Mouse (Mus musculus) layer of hippocampus, adult 8-10 months (tissue): Measurements from ENCODE around the gene Tbc1d2b. TPM values are rescaled to one million over a fixed set of nuclear protein-coding genes. Genes with fewer than 3 reads are reported as not detected.
A peak's percentile ranks its signal among the peaks of the same experiment; 100 is the strongest.

ENCODE experiments used
- DNase-seq, 2 experiments: peaks; one replicate each; pipeline ENCODE4 v3.0.0; 2022; ENCODE audit warnings: low spot score in 2 of 2
- total RNA-seq, 4 experiments: library from RNA; stranded (reverse); gene quantifications; 2 replicates each; pipeline ENCODE4 v1.2.4; 2022

Tbc1d2b gene
- total RNA-seq, 4 experiments from 2014 or later: 10.6 to 16.8 (median 14.6) TPM

- peak in 1 of 2 experiments; percentile 1 for DNase-seq
Observed at GRCm38 (mm10) chr9:90265322-90266039, 5.1 kb downstream of the Tbc1d2b start.

- no peak for DNase-seq
Observed at GRCm38 (mm10) chr9:90263340-90263679, 7.3 kb downstream of the Tbc1d2b start.

- no peak for DNase-seq
Observed at GRCm38 (mm10) chr9:90262591-90263339, 7.8 kb downstream of the Tbc1d2b start.

- DNase-seq: no peak
Observed at GRCm38 (mm10) chr9:90262063-90262462, 8.5 kb downstream of the Tbc1d2b start.

GRCm38 (mm10) chr9:90260600-90261375 is 9.8 kb downstream of the Tbc1d2b start:
- DNase-seq: no peak

- DNase-seq: no peak
Observed at GRCm38 (mm10) chr9:90260079-90260478, 10.5 kb downstream of the Tbc1d2b start.

- DNase-seq: no peak
Observed at GRCm38 (mm10) chr9:90259400-90259950, 11.1 kb downstream of the Tbc1d2b start.

GRCm38 (mm10) chr9:90257754-90258531 is 12.7 kb downstream of the Tbc1d2b start:
- no peak for DNase-seq

GRCm38 (mm10) chr9:90257220-90257619 is 13.4 kb downstream of the Tbc1d2b start:
- no peak for DNase-seq

GRCm38 (mm10) chr9:90255844-90256405 is 14.7 kb downstream of the Tbc1d2b start:
- no peak for DNase-seq

- no peak for DNase-seq
Observed at GRCm38 (mm10) chr9:90253181-90253580, 17.4 kb downstream of the Tbc1d2b start.

- DNase-seq: no peak
Observed at GRCm38 (mm10) chr9:90250964-90251750, 19.4 kb downstream of the Tbc1d2b start.

- DNase-seq: no peak
Observed at GRCm38 (mm10) chr9:90250141-90250775, 20.3 kb downstream of the Tbc1d2b start.

- DNase-seq: no peak
Observed at GRCm38 (mm10) chr9:90249036-90249435, 21.6 kb downstream of the Tbc1d2b start.

GRCm38 (mm10) chr9:90248326-90248725 is 22.3 kb downstream of the Tbc1d2b start:
- DNase-seq: no peak

GRCm38 (mm10) chr9:90247316-90247715 is 23.3 kb downstream of the Tbc1d2b start:
- DNase-seq: no peak

GRCm38 (mm10) chr9:90245781-90246180 is 24.8 kb downstream of the Tbc1d2b start:
- no peak for DNase-seq

- no peak for DNase-seq
Observed at GRCm38 (mm10) chr9:90245206-90245605, 25.4 kb downstream of the Tbc1d2b start.
